Mouse (Mus musculus): ENCODE results near the gene Coq4.
"Not testable (repeated sequence)": the region's sequence is repeated elsewhere in the genome, so short reads cannot be mapped to it uniquely, and the experiment has no call there.

The Coq4 gene

GRCm38 (mm10) chr2:29787104-29787917, at the start of gene Coq4:
Coq4 (plus strand) TSS chr2:29787493.
- DNase-seq: peak; percentile 99

GRCm38 (mm10) chr2:29738799-29739198, 48.5 kb upstream of the Coq4 start:
- DNase-seq: peak; percentile 87

- peak; percentile 97 for DNase-seq
These were observed 47.9 kb upstream of the Coq4 start for GRCm38 (mm10) chr2:29739368-29739767.

GRCm38 (mm10) chr2:29741207-29741606, 46.1 kb upstream of the Coq4 start:
- DNase-seq: no peak

GRCm38 (mm10) chr2:29744256-29744655, 43.0 kb upstream of the Coq4 start:
- DNase-seq: no peak

- DNase-seq: peak; percentile 88
These were observed 40.0 kb upstream of the Coq4 start for GRCm38 (mm10) chr2:29747188-29747782.

GRCm38 (mm10) chr2:29747852-29748251, 39.4 kb upstream of the Coq4 start:
- DNase-seq: no peak

- DNase-seq: no peak
These were observed 38.8 kb upstream of the Coq4 start for GRCm38 (mm10) chr2:29748499-29748898.

GRCm38 (mm10) chr2:29751497-29751896, 35.8 kb upstream of the Coq4 start, which contains the start of gene Gm13420:
Gm13420 (minus strand) TSS chr2:29751685.
- peak; percentile 87 for DNase-seq

GRCm38 (mm10) chr2:29752397-29752796, 34.9 kb upstream of the Coq4 start:
- no peak for DNase-seq

GRCm38 (mm10) chr2:29755693-29756092, 31.6 kb upstream of the Coq4 start:
- no peak for DNase-seq

- peak; percentile 93 for DNase-seq
These were observed 22.5 kb upstream of the Coq4 start for GRCm38 (mm10) chr2:29764831-29765230.

- peak; percentile 83 for DNase-seq
These were observed 19.1 kb upstream of the Coq4 start for GRCm38 (mm10) chr2:29767976-29768709.

GRCm38 (mm10) chr2:29768901-29769300, 18.4 kb upstream of the Coq4 start:
- DNase-seq: peak; percentile 75

- DNase-seq: peak; percentile 74
These were observed 17.1 kb upstream of the Coq4 start for GRCm38 (mm10) chr2:29770162-29770561.

- peak; percentile 82 for DNase-seq
These were observed 15.5 kb upstream of the Coq4 start for GRCm38 (mm10) chr2:29771611-29772461.

GRCm38 (mm10) chr2:29773323-29773722, 14.0 kb upstream of the Coq4 start:
- no peak for DNase-seq

- not testable (repeated sequence) for DNase-seq
These were observed 6.0 kb upstream of the Coq4 start for GRCm38 (mm10) chr2:29781256-29781655.

- no peak for DNase-seq
These were observed 3.0 kb upstream of the Coq4 start for GRCm38 (mm10) chr2:29784290-29784689.

GRCm38 (mm10) chr2:29787937-29788681, 816 bp downstream of the Coq4 start, which contains the start of gene Trub2:
Trub2 (minus strand) TSS chr2:29788502.
- DNase-seq: peak; percentile 98

- DNase-seq: no peak
These were observed 5.6 kb downstream of the Coq4 start for GRCm38 (mm10) chr2:29792772-29793487.
